Mouse (Mus musculus) CH12.LX (cell line): ENCODE results near the gene Il9. TPM values are rescaled to one million over a fixed set of nuclear protein-coding genes. Genes with fewer than 3 reads are reported as not detected.

Experiments used
- DNase-seq: peaks from one replicate; pipeline ENCODE4 v3.0.0-alpha.2; 2013; ENCODE audit errors: extremely low read depth
- H3K27ac ChIP-seq: 2 replicates; pipeline ENCODE4 v1.5.1; 2012; ENCODE audit warnings: low read depth, mild to moderate bottlenecking, control low read depth, moderate library complexity; ENCODE audit not compliant: insufficient read depth
- H3K27me3 ChIP-seq: replicated peaks from 2 replicates; pipeline ENCODE3; 2012; ENCODE audit warnings: inconsistent platforms
- H3K36me3 ChIP-seq, 2 experiments: replicated peaks in 1 of 2; 2 replicates each; pipeline versions ENCODE3 to v1.6.1; 2012; ENCODE audit warnings: inconsistent platforms in 1 of 2, low read length in 1 of 2, mild to moderate bottlenecking in 1 of 2, mixed read lengths in 1 of 2, moderate library complexity in 1 of 2; ENCODE audit not compliant: control insufficient read depth in 1 of 2, insufficient read depth in 1 of 2
- H3K4me1 ChIP-seq, 2 experiments: 2 replicates each; pipeline ENCODE4 v1.6.1; 2012; ENCODE audit warnings: inconsistent platforms in 1 of 2, moderate library complexity in 1 of 2; ENCODE audit not compliant: insufficient read depth in 2 of 2, control insufficient read depth in 1 of 2
- H3K4me2 ChIP-seq: 2 replicates; pipeline ENCODE4 v1.6.1; 2012; ENCODE audit warnings: low read depth, mild to moderate bottlenecking, control low read depth; ENCODE audit not compliant: poor library complexity, insufficient read depth, severe bottlenecking
- H3K4me3 ChIP-seq, 3 experiments: fragments of 150-350 bp in 1 of 3; sonication (generic) in 1 of 3; replicated peaks in 1 of 3; 2 replicates each; pipeline versions ENCODE3 to v1.5.1; 2011 to 2012; ENCODE audit warnings: low read depth in 2 of 3, low read length in 2 of 3, mild to moderate bottlenecking in 2 of 3, moderate library complexity in 2 of 3, control low read depth in 1 of 3, improper control_type of control experiment in 1 of 3, inconsistent platforms in 1 of 3, mixed read lengths in 1 of 3; ENCODE audit not compliant: poor library complexity in 1 of 3
- H3K79me2 ChIP-seq: replicated peaks from 2 replicates; pipeline ENCODE4 v1.6.1; 2012; ENCODE audit warnings: mild to moderate bottlenecking, moderate library complexity; ENCODE audit not compliant: control insufficient read depth, poor library complexity, insufficient read depth, severe bottlenecking; ENCODE audit errors: extremely low read depth
- H3K9ac ChIP-seq: 2 replicates; pipeline ENCODE4 v1.6.1; 2012; ENCODE audit warnings: low read depth, mild to moderate bottlenecking, control low read depth, moderate library complexity; ENCODE audit not compliant: insufficient read depth
- H3K9me3 ChIP-seq: replicated peaks from 2 replicates; pipeline ENCODE3; 2012; ENCODE audit warnings: low read length, inconsistent platforms, mixed read lengths
- CHD1 ChIP-seq: IDR thresholded peaks from 2 replicates; pipeline ENCODE4 v1.6.1; 2012; ENCODE audit warnings: low read depth, low read length, improper control_type of control experiment, inconsistent platforms
- CTCF ChIP-seq, 2 experiments: IDR thresholded peaks in 1 of 2; conservative IDR thresholded peaks in 1 of 2; 2 replicates each; pipeline ENCODE4 v1.5.1; 2011 to 2012; ENCODE audit warnings: low read depth in 2 of 2, low read length in 2 of 2, improper control_type of control experiment in 1 of 2, inconsistent platforms in 1 of 2, mild to moderate bottlenecking in 1 of 2, moderate library complexity in 1 of 2
- E2F4 ChIP-seq: IDR thresholded peaks from 2 replicates; pipeline ENCODE4 v1.6.1; 2011; ENCODE audit warnings: low read depth, low read length, improper control_type of control experiment; ENCODE audit not compliant: insufficient replicate concordance
- GABPA ChIP-seq: IDR thresholded peaks from 2 replicates; pipeline ENCODE4 v1.6.1; 2012; ENCODE audit warnings: low read depth, low read length, improper control_type of control experiment, inconsistent platforms; ENCODE audit not compliant: insufficient replicate concordance
- JUN ChIP-seq: IDR thresholded peaks from 2 replicates; pipeline ENCODE4 v1.6.1; 2011; ENCODE audit warnings: low read depth, mild to moderate bottlenecking, low read length, improper control_type of control experiment, moderate library complexity; ENCODE audit not compliant: insufficient read depth
- KAT2A ChIP-seq: IDR thresholded peaks from 2 replicates; pipeline ENCODE4 v1.6.1; 2012; ENCODE audit warnings: low read length, improper control_type of control experiment, inconsistent platforms; ENCODE audit not compliant: insufficient replicate concordance
- MXI1 ChIP-seq: IDR thresholded peaks from 2 replicates; pipeline ENCODE4 v1.6.1; 2011; ENCODE audit warnings: mild to moderate bottlenecking, low read depth, low read length, improper control_type of control experiment
- MYC ChIP-seq: IDR thresholded peaks from 2 replicates; pipeline ENCODE4 v1.6.1; 2011; ENCODE audit warnings: low read depth, mild to moderate bottlenecking, improper control_type of control experiment, low read length
- NELFE ChIP-seq: IDR thresholded peaks from 2 replicates; pipeline ENCODE4 v1.6.1; 2011; ENCODE audit warnings: low read depth, low read length, improper control_type of control experiment
- POLR2A ChIP-seq: IDR thresholded peaks from 2 replicates; pipeline ENCODE4 v1.6.1; 2011; ENCODE audit warnings: low read depth, mild to moderate bottlenecking, improper control_type of control experiment, low read length
- SIN3A ChIP-seq: IDR thresholded peaks from 2 replicates; pipeline ENCODE4 v1.6.1; 2012; ENCODE audit warnings: low read length, improper control_type of control experiment, inconsistent platforms
- USF2 ChIP-seq: conservative IDR thresholded peaks from 2 replicates; pipeline ENCODE4 v1.6.1; 2011; ENCODE audit warnings: low read depth, low read length, improper control_type of control experiment
- ZC3H11A ChIP-seq: IDR thresholded peaks from 2 replicates; pipeline ENCODE4 v1.6.1; 2012; ENCODE audit warnings: low read depth, mild to moderate bottlenecking, inconsistent platforms, low read length, improper control_type of control experiment
- ZKSCAN1 ChIP-seq: IDR thresholded peaks from 2 replicates; pipeline ENCODE4 v1.6.1; 2012; ENCODE audit warnings: low read depth, inconsistent platforms, low read length, improper control_type of control experiment, borderline replicate concordance
- ZMIZ1 ChIP-seq: IDR thresholded peaks from 2 replicates; pipeline ENCODE4 v1.6.1; 2012; ENCODE audit warnings: low read depth, mild to moderate bottlenecking, inconsistent platforms, low read length, improper control_type of control experiment
- dilution Hi-C: fragments of 300-500 bp; cut with MboI; formaldehyde crosslinking; loops from 2 replicates; pipeline ENCODE4 v1.14.3; 2020; ENCODE audit warnings: low sequenced_read_pairs; ENCODE audit not compliant: extremely low pct_unique_long_range_greater_than_20kb, extremely low pct_ligation_motif_present
- in situ Hi-C: fragments of 300-500 bp; cut with MboI; formaldehyde crosslinking; loops from 3 replicates; pipeline ENCODE4 v1.14.3; 2019; ENCODE audit warnings: low sequenced_read_pairs, low pct_ligation_motif_present, low pct_unique_long_range_greater_than_20kb, mixed read lengths
- polyA plus RNA-seq: library from polyadenylated mRNA; unstranded; fragments of >175 nt; gene quantifications from 2 replicates; pipeline ENCODE4 v1.2.1, GENCODE M21; 2012; ENCODE audit warnings: low read depth; ENCODE audit not compliant: insufficient read length
- total RNA-seq, 2 experiments: library from RNA; depleted of rRNA; stranded (reverse); fragments of 300-350 nt in 1 of 2; fragments of >200 nt in 1 of 2; gene quantifications; 2 replicates each; pipeline ENCODE4 v1.2.3; 2012 to 2014

Il9 gene
- total and polyA plus RNA-seq, 3 experiments, result not detected

- Histone ChIP-seq H3K9ac (no peak within 1 kb of the TSS), H3K4me1 (no peaks in the 10 kb centered on the region), H3K27me3 (peaks cover 81% of the 10 kb centered on the region), H3K27ac (no peak within 1 kb of the TSS), H3K4me2 (no peak within 1 kb of the TSS), H3K9me3 (no peaks in the 10 kb centered on the region), H3K79me2 (no peaks in the 10 kb centered on the region), H3K36me3 (no peaks in the 10 kb centered on the region), H3K4me3 (no peak within 1 kb of the TSS)
- DNase-seq, result no peak
- in situ Hi-C loops (no loop called here), dilution Hi-C loops (no loop called here)
- TF ChIP-seq E2F4 (no peak), ZKSCAN1 (no peak), SIN3A (no peak), MXI1 (no peak), POLR2A (no peak), ZMIZ1 (no peak), NELFE (no peak)
- TF ChIP-seq, all 38 proteins: peak for 0
Observed at GRCm38 (mm10) chr13:56438211-56439075, 43.6 kb downstream of the Il9 start, which contains the start of gene Slc25a48. Slc25a48 (plus strand) TSS chr13:56438355.

DNA sequence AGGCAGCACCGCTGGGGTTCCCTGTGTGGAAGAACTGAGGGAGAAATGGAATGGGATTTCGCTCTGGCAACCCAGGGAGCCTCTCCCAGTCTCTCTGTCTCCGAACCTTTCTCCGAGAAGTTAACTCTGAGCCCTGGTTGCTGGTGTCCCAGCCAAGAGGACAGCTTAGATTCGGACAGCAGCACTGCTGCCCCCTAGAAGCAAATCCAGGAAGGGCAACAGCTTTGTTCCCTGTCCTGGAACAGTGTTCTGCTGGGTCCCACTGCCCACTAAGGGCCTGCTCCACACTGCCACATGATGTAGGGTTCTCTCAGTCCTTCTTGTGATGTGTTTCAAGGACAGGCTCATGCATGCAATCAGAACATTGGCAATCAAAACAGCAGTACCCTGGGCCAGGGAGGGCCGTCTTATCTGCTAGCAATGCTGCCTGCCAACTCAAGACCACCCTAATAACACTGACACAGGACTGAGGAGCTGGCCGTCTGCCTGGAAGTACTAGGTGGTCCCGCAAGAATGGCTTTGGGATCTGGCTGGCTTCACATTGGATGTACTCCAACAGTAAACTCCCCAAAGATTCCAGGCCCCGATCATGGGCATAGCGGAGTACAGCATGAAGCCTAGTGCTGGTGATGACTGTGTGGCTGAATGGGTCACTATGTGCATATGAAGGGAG is 46.3 kb downstream of the Il9 start:
- no peak for DNase-seq
- H3K4me3 ChIP-seq, result no peak overlapping the region
- in situ Hi-C loops, result no loop called here
- dilution Hi-C loops, result no loop called here
- H3K4me2 ChIP-seq, result no peak overlapping the region
- H3K79me2 ChIP-seq, result no peaks in the 10 kb centered on the region
- H3K27me3 ChIP-seq, result peaks cover 74% of the 10 kb centered on the region
- peaks cover 0 to under 1% of the 10 kb centered on the region in 2 experiments; a peak in 2 of 4 replicates for H3K4me1 ChIP-seq
- no peak overlapping the region for H3K9ac ChIP-seq
- no peak overlapping the region for H3K27ac ChIP-seq
- H3K36me3 ChIP-seq, result no peaks in the 10 kb centered on the region
- TF ChIP-seq USF2 (no peak), GABPA (no peak), CHD1 (no peak), JUN (no peak), CTCF (conservative IDR thresholded peaks at IDR 0.05 in 1 of 2, IDR thresholded peaks at IDR 0.05 in 1 of 2; ENCODE audit: low read depth in 2 of 2, low read length in 2 of 2) (peak in 1 of 2 experiments; percentile 43; a peak in 2 of 4 replicates), MYC (no peak), ZMIZ1 (no peak), KAT2A (no peak), ZC3H11A (no peak)
- no peaks in the 10 kb centered on the region for H3K9me3 ChIP-seq
